Mouse (Mus musculus): ENCODE measurements at regions not wholly inside any gene's neighbourhood (a gene's known extent, or its start where the extent isn't known, plus 50 kb on each side); places are given as distances from the start of the nearest gene placed in this dataset.
A peak's percentile ranks its signal among the peaks of the same experiment; 100 is the strongest.

DNA sequence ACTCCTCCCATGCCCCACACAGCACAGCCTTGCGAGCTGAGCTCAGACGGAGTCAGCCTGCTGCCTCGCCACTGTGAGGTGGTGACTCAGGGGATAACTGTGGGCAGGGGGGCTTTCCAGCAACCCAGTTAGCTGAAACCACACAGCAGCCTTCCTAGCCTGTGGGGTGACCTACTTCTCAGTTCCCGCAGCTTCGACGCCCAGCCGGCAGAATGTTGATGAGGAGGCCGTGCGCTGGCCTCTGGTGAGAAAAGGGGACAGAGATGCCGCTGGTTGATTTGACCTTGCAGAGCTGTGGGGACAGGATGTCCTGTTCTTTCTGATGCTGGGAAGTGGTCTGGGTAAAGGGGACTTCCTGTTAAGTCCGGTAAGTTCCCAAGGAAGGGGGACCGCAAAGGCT is 143.2 kb upstream of the Id2 start:
- no peaks in the 10 kb centered on the region for H3K9me3 ChIP-seq
- H3K36me3 ChIP-seq (replicated peaks; ENCODE audit: low read length): no peaks in the 10 kb centered on the region
- peaks cover 23% of the 10 kb centered on the region for H3K4me1 ChIP-seq
- TF ChIP-seq GATA1 (IDR thresholded peaks at IDR 0.05; ENCODE audit: borderline replicate concordance, low read length) (no peak), FLI1 (IDR thresholded peaks at IDR 0.05; ENCODE audit: low read length) (no peak)
- H3K4me3 ChIP-seq (replicated peaks): no peak overlapping the region
- H3K27me3 ChIP-seq (replicated peaks): peaks cover 7% of the 10 kb centered on the region

GRCm38 (mm10) chr12:25235071-25235470 is 138.1 kb upstream of the Id2 start:
- Histone ChIP-seq H3K9me3 (no peaks in the 10 kb centered on the region), H3K4me1 (peaks cover 51% of the 10 kb centered on the region), H3K4me3 (replicated peaks) (no peak overlapping the region), H3K36me3 (replicated peaks; ENCODE audit: low read length) (no peaks in the 10 kb centered on the region), H3K27me3 (replicated peaks) (peaks cover 8% of the 10 kb centered on the region)
- no peak for TF ChIP-seq GATA1 (IDR thresholded peaks at IDR 0.05; ENCODE audit: borderline replicate concordance, low read length)
- TF ChIP-seq FLI1 (IDR thresholded peaks at IDR 0.05; ENCODE audit: low read length): no peak

GRCm38 (mm10) chr12:25234636-25235035 is 137.7 kb upstream of the Id2 start:
- peaks cover 48% of the 10 kb centered on the region for H3K4me1 ChIP-seq
- H3K9me3 ChIP-seq: no peaks in the 10 kb centered on the region
- peaks cover 8% of the 10 kb centered on the region for H3K27me3 ChIP-seq (replicated peaks)
- no peaks in the 10 kb centered on the region for H3K36me3 ChIP-seq (replicated peaks; ENCODE audit: low read length)
- TF ChIP-seq FLI1 (IDR thresholded peaks at IDR 0.05; ENCODE audit: low read length) (no peak), GATA1 (IDR thresholded peaks at IDR 0.05; ENCODE audit: borderline replicate concordance, low read length) (no peak)
- H3K4me3 ChIP-seq (replicated peaks): no peak overlapping the region

GRCm38 (mm10) chr12:25233027-25233535 is 136.1 kb upstream of the Id2 start:
- Histone ChIP-seq H3K4me3 (replicated peaks) (no peak overlapping the region), H3K9me3 (no peaks in the 10 kb centered on the region)

DNA sequence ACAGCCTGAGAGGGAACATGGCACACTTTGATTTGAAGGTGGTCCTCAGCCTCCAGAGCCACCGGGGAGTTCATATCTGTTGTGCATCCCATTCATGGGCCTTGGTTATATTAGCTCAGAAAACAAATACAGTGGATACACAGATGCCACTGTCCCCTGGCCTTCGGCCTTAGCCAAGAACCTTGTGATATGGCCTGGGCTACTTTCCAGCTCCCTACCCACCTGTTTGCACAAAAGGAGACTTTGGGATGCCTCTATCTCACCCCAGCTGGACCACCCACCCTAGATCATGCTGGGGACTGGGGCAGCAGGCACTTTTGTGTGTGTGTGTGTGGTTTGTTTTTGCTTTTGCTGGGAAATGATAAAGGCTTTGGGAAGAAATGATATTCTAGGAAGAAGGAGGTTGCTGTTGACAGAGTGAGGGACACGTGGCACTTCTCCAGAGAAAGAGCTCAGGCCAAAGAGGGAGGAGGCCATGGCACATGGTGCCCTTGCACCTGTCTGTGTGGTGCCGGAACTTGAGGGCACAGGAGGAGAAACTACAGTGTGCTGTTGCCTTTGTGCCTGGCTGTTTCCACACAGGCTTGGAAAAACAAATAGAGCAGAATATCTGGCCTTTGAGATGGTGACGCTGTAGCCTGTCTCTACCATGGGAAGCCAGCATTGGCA is 135.6 kb upstream of the Id2 start:
- H3K9me3 ChIP-seq: no peaks in the 10 kb centered on the region
- H3K4me3 ChIP-seq (replicated peaks): peak overlapping the region; percentile 56
- H3K27me3 ChIP-seq (replicated peaks): peaks cover 6% of the 10 kb centered on the region
- peaks cover 59% of the 10 kb centered on the region for H3K4me1 ChIP-seq
- TF ChIP-seq FLI1 (IDR thresholded peaks at IDR 0.05; ENCODE audit: low read length) (no peak), GATA1 (IDR thresholded peaks at IDR 0.05; ENCODE audit: borderline replicate concordance, low read length) (no peak)
- no peaks in the 10 kb centered on the region for H3K36me3 ChIP-seq (replicated peaks; ENCODE audit: low read length)

More at GRCm38 (mm10) chr12:25233027-25233535, 136.1 kb upstream of the Id2 start:
- TF ChIP-seq GATA1 (IDR thresholded peaks at IDR 0.05; ENCODE audit: borderline replicate concordance, low read length): no peak
- TF ChIP-seq FLI1 (IDR thresholded peaks at IDR 0.05; ENCODE audit: low read length): no peak
- H3K36me3 ChIP-seq (replicated peaks; ENCODE audit: low read length): no peaks in the 10 kb centered on the region
- H3K27me3 ChIP-seq (replicated peaks): peaks cover 7% of the 10 kb centered on the region
- peaks cover 54% of the 10 kb centered on the region for H3K4me1 ChIP-seq

DNA sequence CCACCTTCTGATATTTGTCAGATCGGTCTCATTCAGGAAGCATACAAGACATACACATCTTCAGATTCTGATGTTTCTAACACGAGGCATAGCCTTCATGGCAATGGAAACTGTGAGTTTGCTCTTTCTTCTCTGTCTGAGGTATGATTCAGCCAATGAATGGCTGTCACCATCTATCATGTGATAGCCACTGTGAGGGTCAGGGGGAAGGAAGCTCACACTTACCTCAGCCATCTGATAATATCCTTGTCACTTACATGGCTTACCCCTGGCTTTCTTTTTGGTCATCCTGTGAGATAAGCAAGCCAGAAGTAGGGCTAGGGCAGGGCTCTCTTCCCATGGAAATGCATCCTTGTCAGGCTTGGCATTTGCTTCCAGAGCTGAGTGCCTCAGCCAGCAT is 131.8 kb upstream of the Id2 start:
- no peak for TF ChIP-seq FLI1 (IDR thresholded peaks at IDR 0.05; ENCODE audit: low read length)
- 0 out of 3 replicates have a peak, but pooled peaks have one; percentile 37 for TF ChIP-seq GATA1 (IDR thresholded peaks at IDR 0.05; ENCODE audit: borderline replicate concordance, low read length)
- H3K4me3 ChIP-seq (replicated peaks): no peak overlapping the region
- H3K4me1 ChIP-seq: peaks cover 83% of the 10 kb centered on the region
- H3K9me3 ChIP-seq: no peaks in the 10 kb centered on the region
- no peaks in the 10 kb centered on the region for H3K36me3 ChIP-seq (replicated peaks; ENCODE audit: low read length)
- peaks cover 3% of the 10 kb centered on the region for H3K27me3 ChIP-seq (replicated peaks)

- H3K27me3 ChIP-seq (replicated peaks): peaks cover 3% of the 10 kb centered on the region
- no peak overlapping the region for H3K4me3 ChIP-seq (replicated peaks)
- TF ChIP-seq FLI1 (IDR thresholded peaks at IDR 0.05; ENCODE audit: low read length) (no peak), GATA1 (IDR thresholded peaks at IDR 0.05; ENCODE audit: borderline replicate concordance, low read length) (no peak)
- H3K4me1 ChIP-seq: peaks cover 86% of the 10 kb centered on the region
- no peaks in the 10 kb centered on the region for H3K9me3 ChIP-seq
- no peaks in the 10 kb centered on the region for H3K36me3 ChIP-seq (replicated peaks; ENCODE audit: low read length)
Observed at GRCm38 (mm10) chr12:25227736-25228135, 130.8 kb upstream of the Id2 start.

DNA sequence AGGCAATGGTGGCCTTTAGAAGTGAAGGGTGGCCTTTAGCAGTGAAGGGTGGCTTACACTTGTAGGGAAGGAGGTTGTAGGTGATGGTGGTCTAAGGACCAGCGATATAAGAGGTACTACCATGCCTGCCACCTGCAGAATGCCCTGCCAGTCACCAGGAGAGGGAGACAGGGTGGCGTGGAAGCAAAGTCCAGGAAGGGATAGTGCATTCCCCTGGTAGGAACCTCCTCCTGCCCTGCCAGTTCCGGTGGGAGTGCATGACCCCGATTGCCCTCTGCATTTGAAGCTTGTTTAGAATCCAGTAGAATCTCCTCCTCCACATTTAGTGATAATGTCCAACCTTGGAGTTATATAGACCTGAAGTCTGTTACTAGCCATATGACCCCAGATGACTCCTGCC is 127.7 kb upstream of the Id2 start:
- no peak for TF ChIP-seq GATA1 (IDR thresholded peaks at IDR 0.05; ENCODE audit: borderline replicate concordance, low read length)
- no peak for TF ChIP-seq FLI1 (IDR thresholded peaks at IDR 0.05; ENCODE audit: low read length)
- Histone ChIP-seq H3K4me1 (peaks cover 85% of the 10 kb centered on the region), H3K27me3 (replicated peaks) (peaks cover 10% of the 10 kb centered on the region), H3K9me3 (no peaks in the 10 kb centered on the region), H3K36me3 (replicated peaks; ENCODE audit: low read length) (no peaks in the 10 kb centered on the region), H3K4me3 (replicated peaks) (no peak overlapping the region)

DNA sequence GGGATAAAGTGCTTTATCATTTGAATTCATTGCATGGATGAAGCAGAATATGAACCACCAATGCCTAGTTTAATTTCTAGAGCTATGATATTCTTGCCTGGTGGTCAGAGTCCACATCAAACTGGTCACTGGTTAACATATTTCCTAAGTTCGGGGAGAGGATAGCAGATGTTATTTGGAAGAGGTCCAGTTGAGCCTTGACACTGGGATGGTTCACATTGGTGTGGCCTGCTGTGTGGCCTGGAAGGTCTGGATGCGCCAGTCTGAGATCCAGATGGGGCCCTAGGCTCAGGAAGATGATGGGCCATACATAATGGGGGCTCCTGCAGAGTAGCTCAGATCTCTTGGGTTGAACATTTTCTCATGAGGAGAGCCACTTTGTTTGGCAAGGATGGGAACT is 127.3 kb upstream of the Id2 start:
- no peaks in the 10 kb centered on the region for H3K36me3 ChIP-seq (replicated peaks; ENCODE audit: low read length)
- no peaks in the 10 kb centered on the region for H3K9me3 ChIP-seq
- peaks cover 10% of the 10 kb centered on the region for H3K27me3 ChIP-seq (replicated peaks)
- H3K4me1 ChIP-seq: peaks cover 88% of the 10 kb centered on the region
- H3K4me3 ChIP-seq (replicated peaks): no peak overlapping the region
- TF ChIP-seq GATA1 (IDR thresholded peaks at IDR 0.05; ENCODE audit: borderline replicate concordance, low read length): no peak
- TF ChIP-seq FLI1 (IDR thresholded peaks at IDR 0.05; ENCODE audit: low read length): no peak

- TF ChIP-seq GATA1 (IDR thresholded peaks at IDR 0.05; ENCODE audit: borderline replicate concordance, low read length) (no peak), FLI1 (IDR thresholded peaks at IDR 0.05; ENCODE audit: low read length) (no peak)
- peaks cover 87% of the 10 kb centered on the region for H3K4me1 ChIP-seq
- H3K9me3 ChIP-seq: no peaks in the 10 kb centered on the region
- H3K27me3 ChIP-seq (replicated peaks): peaks cover 10% of the 10 kb centered on the region
- no peak overlapping the region for H3K4me3 ChIP-seq (replicated peaks)
- H3K36me3 ChIP-seq (replicated peaks; ENCODE audit: low read length): no peaks in the 10 kb centered on the region
Observed at GRCm38 (mm10) chr12:25223539-25223938, 126.6 kb upstream of the Id2 start.

Measured in megakaryocyte, embryonic 14.5 days (primary cell).